Mouse (Mus musculus) MEL (cell line): ENCODE measurements at regions not wholly inside any gene's neighbourhood (a gene's known extent, or its start where the extent isn't known, plus 50 kb on each side); places are given as distances from the start of the nearest gene placed in this dataset.

Experiments
- CHD2 ChIP-seq: IDR thresholded peaks from 2 replicates; pipeline ENCODE4 v1.6.1; 2011; ENCODE audit warnings: low read length, improper control_type of control experiment
- CTCF ChIP-seq, 3 experiments: IDR thresholded peaks in 2 of 3; conservative IDR thresholded peaks in 1 of 3; 2 replicates each; pipeline ENCODE4 v1.5.1; 2011 to 2012; ENCODE audit warnings: low read length in 3 of 3, low read depth in 2 of 3, mild to moderate bottlenecking in 2 of 3, improper control_type of control experiment in 1 of 3, inconsistent platforms in 1 of 3, mixed read lengths in 1 of 3, moderate library complexity in 1 of 3; ENCODE audit not compliant: control insufficient read depth in 1 of 3, insufficient read depth in 1 of 3, poor library complexity in 1 of 3, severe bottlenecking in 1 of 3
- EP300 ChIP-seq, 2 experiments: IDR thresholded peaks; 2 replicates each; pipeline ENCODE4 v1.6.1; 2011; ENCODE audit warnings: improper control_type of control experiment in 2 of 2, low read length in 2 of 2, low read depth in 1 of 2, mild to moderate bottlenecking in 1 of 2
- KAT2A ChIP-seq: conservative IDR thresholded peaks from 2 replicates; pipeline ENCODE4 v1.6.1; 2012; ENCODE audit warnings: low read depth, low read length, improper control_type of control experiment, inconsistent platforms
- POLR2A ChIP-seq, 2 experiments: IDR thresholded peaks; 2 replicates each; pipeline ENCODE4 v1.6.1; 2011 to 2012; ENCODE audit warnings: low read length in 2 of 2, mild to moderate bottlenecking in 2 of 2, control low read depth in 1 of 2, improper control_type of control experiment in 1 of 2, low read depth in 1 of 2, moderate library complexity in 1 of 2; ENCODE audit not compliant: control insufficient read depth in 1 of 2, insufficient read depth in 1 of 2, poor library complexity in 1 of 2
- POLR2AphosphoS2 ChIP-seq: IDR thresholded peaks from 2 replicates; pipeline ENCODE4 v1.6.1; 2011; ENCODE audit warnings: low read length, improper control_type of control experiment
- SMC3 ChIP-seq: IDR thresholded peaks from 2 replicates; pipeline ENCODE4 v1.6.1; 2011; ENCODE audit warnings: low read depth, low read length, improper control_type of control experiment
- UBTF ChIP-seq: IDR thresholded peaks from 2 replicates; pipeline ENCODE4 v1.6.1; 2012; ENCODE audit warnings: low read depth, mild to moderate bottlenecking, inconsistent platforms, low read length, improper control_type of control experiment, moderate library complexity, borderline replicate concordance; ENCODE audit not compliant: insufficient read depth
- USF1 ChIP-seq: IDR thresholded peaks from 2 replicates; pipeline ENCODE4 v1.6.1; 2014; ENCODE audit warnings: low read depth, mild to moderate bottlenecking, inconsistent platforms, low read length, improper control_type of control experiment, moderate library complexity
- ZKSCAN1 ChIP-seq: IDR thresholded peaks from 2 replicates; pipeline ENCODE4 v1.6.1; 2012; ENCODE audit warnings: low read depth, mild to moderate bottlenecking, inconsistent platforms, low read length, improper control_type of control experiment, moderate library complexity

GRCm38 (mm10) chr13:85083335-85083734 is 105.9 kb upstream of the Ccnh start:
- no peak for TF ChIP-seq EP300 (IDR thresholded peaks at IDR 0.05; ENCODE audit: low read depth in 1 of 2, low read length in 2 of 2)
- TF ChIP-seq ZKSCAN1 = no peak
- TF ChIP-seq POLR2A (IDR thresholded peaks at IDR 0.05; ENCODE audit: control insufficient read depth in 1 of 2, insufficient read depth in 1 of 2, low read depth in 1 of 2, low read length in 2 of 2, poor library complexity in 1 of 2) = no peak
- no peak for TF ChIP-seq POLR2AphosphoS2
- no peak for TF ChIP-seq UBTF
- TF ChIP-seq SMC3 = no peak
- TF ChIP-seq CTCF (IDR thresholded peaks at IDR 0.05 in 2 of 3, conservative IDR thresholded peaks at IDR 0.05 in 1 of 3; ENCODE audit: control insufficient read depth in 1 of 3, insufficient read depth in 1 of 3, low read depth in 2 of 3, low read length in 3 of 3, poor library complexity in 1 of 3, severe bottlenecking in 1 of 3) = no peak
- TF ChIP-seq USF1 = no peak
- TF ChIP-seq CHD2 = no peak
- TF ChIP-seq KAT2A = no peak
